Mouse (Mus musculus) liver, adult 2 months (tissue): Measurements from ENCODE around the gene Rap1b. TPM values are rescaled to one million over a fixed set of nuclear protein-coding genes. Genes with fewer than 3 reads are reported as not detected.

Experiments used
- DNase-seq: peaks from one replicate; pipeline ENCODE4 v3.0.0-alpha.2; 2011; ENCODE audit warnings: low read depth, low spot score; ENCODE audit errors: extremely low read depth
- H3K27ac ChIP-seq: fragments of 200-500 bp; replicated peaks from 2 replicates; pipeline ENCODE4 v1.5.1; 2012; ENCODE audit warnings: low read depth, mild to moderate bottlenecking, control low read depth, inconsistent platforms, low read length; ENCODE audit not compliant: insufficient read depth
- H3K27me3 ChIP-seq: fragments of 200-500 bp; 2 replicates; pipeline ENCODE4 v1.6.1; 2012; ENCODE audit warnings: mild to moderate bottlenecking, moderate library complexity, low read length, inconsistent platforms; ENCODE audit not compliant: control insufficient read depth, insufficient read depth
- H3K36me3 ChIP-seq: fragments of 200-500 bp; 2 replicates; pipeline ENCODE4 v1.6.1; 2012; ENCODE audit warnings: low read length, inconsistent platforms; ENCODE audit not compliant: control insufficient read depth, insufficient read depth
- H3K4me1 ChIP-seq: fragments of 200-500 bp; 2 replicates; pipeline ENCODE4 v1.6.1; 2011; ENCODE audit warnings: low read length; ENCODE audit not compliant: control insufficient read depth, insufficient read depth
- H3K4me3 ChIP-seq: fragments of 200-500 bp; 2 replicates; pipeline ENCODE4 v1.5.1; 2011; ENCODE audit warnings: low read depth, mild to moderate bottlenecking, control low read depth, low read length, moderate library complexity; ENCODE audit not compliant: insufficient read depth
- H3K79me2 ChIP-seq: fragments of 200-500 bp; 2 replicates; pipeline ENCODE4 v1.6.1; 2012; ENCODE audit warnings: inconsistent platforms, mild to moderate bottlenecking, low read length, moderate library complexity; ENCODE audit not compliant: control insufficient read depth, insufficient read depth
- H3K9ac ChIP-seq: fragments of 200-500 bp; 2 replicates; pipeline ENCODE4 v1.6.1; 2012; ENCODE audit warnings: low read depth, mild to moderate bottlenecking, control low read depth, inconsistent platforms, low read length
- CTCF ChIP-seq: fragments of 200-500 bp; IDR thresholded peaks from 2 replicates; pipeline ENCODE4 v1.5.1; 2011; ENCODE audit warnings: low read depth, low read length, control low read depth
- POLR2A ChIP-seq: fragments of 200-500 bp; IDR thresholded peaks from 2 replicates; pipeline ENCODE4 v1.6.1; 2011; ENCODE audit warnings: low read length, control low read depth; ENCODE audit not compliant: insufficient read depth; ENCODE audit errors: extremely low read depth
- WGBS: fragments of 180-500 bp; shearing (Covaris S2); methylation state at CpG from one replicate; pipeline ENCODE4 v1.1.7; 2018; 5-methylcytosine and 5-hydroxymethylcytosine counted together
- polyA plus RNA-seq: library from polyadenylated mRNA; depleted of rRNA; stranded (reverse); fragments of >200 nt; gene quantifications from 2 replicates; pipeline ENCODE4 v1.2.3, GENCODE M21; 2012
- total RNA-seq: library from RNA; depleted of rRNA; stranded (reverse); fragments of >200 nt; gene quantifications from 2 replicates; pipeline ENCODE4 v1.2.3, GENCODE M21; 2014

Gene Rap1b
- total and polyA plus RNA-seq, 2 experiments: 12.5 to 44.6 TPM

- H3K27me3 ChIP-seq: no peaks in the 10 kb centered on the region
- TF ChIP-seq POLR2A: no peak
- TF ChIP-seq CTCF: no peak
- peak; percentile 63 for DNase-seq
- H3K27ac ChIP-seq: peak overlapping the region; percentile 86
- H3K4me1 ChIP-seq: peaks cover 4% of the 10 kb centered on the region; the same call in 1 of the 2 replicates
- peak overlapping the region; percentile 100 for H3K9ac ChIP-seq
- 1% methylated on average over 49 of the region's 52 CpGs for WGBS
- no peaks in the 10 kb centered on the region for H3K36me3 ChIP-seq
- peak overlapping the region; percentile 96 for H3K4me3 ChIP-seq
- peaks cover 22% of the 10 kb centered on the region for H3K79me2 ChIP-seq
Observed at GRCm38 (mm10) chr10:117844782-117845596, 846 bp downstream of the Rap1b start.

- Histone ChIP-seq H3K4me3 (peak overlapping the region; percentile 96; the same call in 1 of the 2 replicates), H3K79me2 (peaks cover 26% of the 10 kb centered on the region), H3K27ac (no peak overlapping the region), H3K9ac (no peak overlapping the region), H3K4me1 (peaks cover 7% of the 10 kb centered on the region; the same call in 1 of the 2 replicates), H3K36me3 (no peaks in the 10 kb centered on the region), H3K27me3 (no peaks in the 10 kb centered on the region)
- no peak for DNase-seq
- WGBS: 17% methylated on average over 5 of the region's 5 CpGs
- TF ChIP-seq POLR2A: no peak
- TF ChIP-seq CTCF: no peak
Observed at GRCm38 (mm10) chr10:117844279-117844678, 1.6 kb downstream of the Rap1b start.

- no peaks in the 10 kb centered on the region for H3K36me3 ChIP-seq
- peaks cover 31% of the 10 kb centered on the region for H3K79me2 ChIP-seq
- no peak overlapping the region for H3K9ac ChIP-seq
- WGBS: 64% methylated on average over 5 of the region's 5 CpGs
- H3K4me1 ChIP-seq: peaks cover 7% of the 10 kb centered on the region; the same call in 1 of the 2 replicates
- H3K27ac ChIP-seq: no peak overlapping the region
- H3K27me3 ChIP-seq: no peaks in the 10 kb centered on the region
- DNase-seq: no peak
- peak overlapping the region; percentile 16; the same call in 1 of the 2 replicates for H3K4me3 ChIP-seq
- TF ChIP-seq CTCF: no peak
- TF ChIP-seq POLR2A: no peak
Observed at GRCm38 (mm10) chr10:117843690-117844089, 2.1 kb downstream of the Rap1b start.

GRCm38 (mm10) chr10:117841765-117842164 is 4.1 kb downstream of the Rap1b start:
- Histone ChIP-seq H3K79me2 (peaks cover 39% of the 10 kb centered on the region), H3K4me1 (peaks cover 10% of the 10 kb centered on the region), H3K36me3 (no peaks in the 10 kb centered on the region), H3K4me3 (no peak overlapping the region), H3K9ac (no peak overlapping the region), H3K27me3 (no peaks in the 10 kb centered on the region), H3K27ac (no peak overlapping the region)
- TF ChIP-seq CTCF (no peak), POLR2A (no peak)
- no peak for DNase-seq
- WGBS: 84% methylated on average over 1 of the region's 1 CpGs

- H3K36me3 ChIP-seq: no peaks in the 10 kb centered on the region
- no peak overlapping the region for H3K4me3 ChIP-seq
- no peak overlapping the region for H3K9ac ChIP-seq
- WGBS: 71% methylated on average over 5 of the region's 5 CpGs
- no peaks in the 10 kb centered on the region for H3K27me3 ChIP-seq
- H3K27ac ChIP-seq: no peak overlapping the region; the same call in 1 of the 2 replicates
- TF ChIP-seq CTCF (no peak), POLR2A (no peak)
- no peak for DNase-seq
- H3K4me1 ChIP-seq: peaks cover 12% of the 10 kb centered on the region
- H3K79me2 ChIP-seq: peaks cover 47% of the 10 kb centered on the region
Observed at GRCm38 (mm10) chr10:117840431-117840995, 5.3 kb downstream of the Rap1b start.

GRCm38 (mm10) chr10:117839737-117840136 is 6.1 kb downstream of the Rap1b start:
- TF ChIP-seq POLR2A (no peak), CTCF (no peak)
- WGBS: 44% methylated on average over 3 of the region's 3 CpGs
- Histone ChIP-seq H3K27me3 (no peaks in the 10 kb centered on the region), H3K36me3 (no peaks in the 10 kb centered on the region), H3K4me3 (no peak overlapping the region), H3K4me1 (peaks cover 14% of the 10 kb centered on the region), H3K27ac (no peak overlapping the region), H3K9ac (no peak overlapping the region), H3K79me2 (peaks cover 47% of the 10 kb centered on the region)
- DNase-seq: no peak
